Mouse (Mus musculus): Measurements from ENCODE around the gene Hectd4. TPM values are rescaled to one million over a fixed set of nuclear protein-coding genes. Genes with fewer than 3 reads are reported as not detected.
A peak's percentile ranks its signal among the peaks of the same experiment; 100 is the strongest.

Gene Hectd4
- polyA plus RNA-seq, 1 experiment: 28.8 TPM

DNA sequence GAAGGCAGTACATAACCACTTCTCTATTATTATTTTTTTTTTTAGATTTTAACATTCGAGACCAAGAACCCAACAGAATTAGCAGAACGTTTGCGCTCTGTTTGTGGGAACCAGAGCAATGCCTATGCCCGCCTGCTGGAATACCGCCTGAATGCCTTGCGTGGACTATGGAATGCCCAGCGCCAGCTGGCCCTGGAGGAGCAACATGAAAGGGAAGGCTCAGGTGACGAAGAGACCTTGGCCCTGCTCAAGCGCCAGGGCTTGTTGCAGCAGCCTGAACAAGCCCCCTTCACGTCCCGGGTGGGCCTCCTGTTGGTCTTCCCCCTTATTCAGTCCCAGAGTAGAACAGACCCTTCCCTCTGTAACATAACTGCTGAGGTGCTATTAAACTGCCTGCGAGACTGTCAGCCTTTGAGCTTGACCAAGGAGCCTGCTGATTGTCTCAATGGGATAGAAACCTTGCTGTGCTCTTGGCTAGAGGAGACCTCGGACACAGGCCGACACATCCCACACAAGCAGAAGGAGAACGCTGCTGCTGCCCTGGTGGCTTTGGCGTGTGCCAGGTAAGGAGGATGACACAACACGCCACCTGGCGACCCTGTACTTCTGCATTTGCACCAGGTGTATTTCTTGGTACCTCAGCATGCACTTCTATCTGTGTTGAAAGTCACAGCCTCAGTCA is 33.9 kb downstream of the Hectd4 start:
- H3K27me3 ChIP-seq (ENCODE audit: control insufficient read depth, insufficient read depth, low read length): no peaks in the 10 kb centered on the region
- H3K36me3 ChIP-seq (ENCODE audit: control insufficient read depth, insufficient read depth, low read length): peaks cover 19% of the 10 kb centered on the region
- TF ChIP-seq POLR2A (IDR thresholded peaks at IDR 0.05; ENCODE audit: low read depth, low read length) (no peak), CTCF (IDR thresholded peaks at IDR 0.05; ENCODE audit: extremely low read depth, insufficient read length, insufficient replicate concordance, low read depth, low read length) (no peak)
- no peaks in the 10 kb centered on the region; the same call in 1 of the 2 replicates for H3K4me1 ChIP-seq (ENCODE audit: control insufficient read depth, insufficient read depth, insufficient read length, low read length)
- H3K27ac ChIP-seq (ENCODE audit: insufficient read depth, low read depth, low read length): no peak overlapping the region
- 85% methylated on average over 18 of the region's 18 CpGs for WGBS
- no peak overlapping the region for H3K4me3 ChIP-seq (ENCODE audit: low read depth, low read length)

DNA sequence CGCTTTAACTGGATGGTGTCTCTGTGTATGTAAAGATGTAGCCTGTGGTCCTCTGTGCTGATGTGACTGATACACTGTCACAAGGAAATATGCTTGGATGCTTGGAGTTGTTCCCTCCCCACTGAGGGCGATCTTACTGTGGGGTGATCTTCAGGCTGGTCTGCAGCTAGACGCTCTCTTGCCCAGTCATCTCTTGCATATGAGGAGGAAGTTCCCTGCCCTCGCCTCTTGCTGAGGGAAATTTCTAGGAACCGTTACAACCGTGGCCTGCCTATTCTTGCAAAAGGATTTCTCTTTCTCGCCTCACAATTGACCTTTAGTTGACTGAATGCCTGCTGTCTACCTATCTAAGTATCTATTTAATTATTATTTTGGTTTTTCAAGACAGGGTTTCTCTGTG is 35.0 kb downstream of the Hectd4 start:
- no peaks in the 10 kb centered on the region for H3K27me3 ChIP-seq (ENCODE audit: control insufficient read depth, insufficient read depth, low read length)
- no peak for TF ChIP-seq CTCF (IDR thresholded peaks at IDR 0.05; ENCODE audit: extremely low read depth, insufficient read length, insufficient replicate concordance, low read depth, low read length)
- no peak for TF ChIP-seq POLR2A (IDR thresholded peaks at IDR 0.05; ENCODE audit: low read depth, low read length)
- no peak overlapping the region for H3K4me3 ChIP-seq (ENCODE audit: low read depth, low read length)
- H3K27ac ChIP-seq (ENCODE audit: insufficient read depth, low read depth, low read length): no peak overlapping the region
- WGBS: 90% methylated on average over 7 of the region's 7 CpGs
- no peaks in the 10 kb centered on the region; the same call in 1 of the 2 replicates for H3K4me1 ChIP-seq (ENCODE audit: control insufficient read depth, insufficient read depth, insufficient read length, low read length)
- peaks cover 26% of the 10 kb centered on the region for H3K36me3 ChIP-seq (ENCODE audit: control insufficient read depth, insufficient read depth, low read length)

DNA sequence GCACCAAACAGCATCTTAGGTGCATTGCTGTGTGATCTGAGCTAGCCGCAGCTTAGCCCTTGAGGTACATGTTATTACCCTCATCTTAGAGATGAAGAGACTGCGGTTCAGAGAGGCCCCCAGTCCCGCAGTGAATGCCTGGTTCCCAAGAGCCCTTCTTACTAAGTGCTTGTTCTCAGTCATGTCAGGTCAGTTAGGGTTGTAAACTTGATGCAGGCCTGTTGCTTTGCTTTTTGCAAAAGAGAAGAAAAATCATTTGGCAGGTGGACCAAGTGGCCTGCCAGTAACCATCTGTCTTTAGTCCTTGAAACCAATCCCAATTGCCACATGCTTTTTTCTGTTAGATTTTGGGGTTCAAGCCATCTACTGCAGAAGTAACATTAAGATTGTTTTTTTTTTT is 41.8 kb downstream of the Hectd4 start:
- H3K27me3 ChIP-seq (ENCODE audit: control insufficient read depth, insufficient read depth, low read length): no peaks in the 10 kb centered on the region
- H3K36me3 ChIP-seq (ENCODE audit: control insufficient read depth, insufficient read depth, low read length): peaks cover 43% of the 10 kb centered on the region
- TF ChIP-seq POLR2A (IDR thresholded peaks at IDR 0.05; ENCODE audit: low read depth, low read length) (no peak), CTCF (IDR thresholded peaks at IDR 0.05; ENCODE audit: extremely low read depth, insufficient read length, insufficient replicate concordance, low read depth, low read length) (no peak)
- H3K4me1 ChIP-seq (ENCODE audit: control insufficient read depth, insufficient read depth, insufficient read length, low read length): no peaks in the 10 kb centered on the region
- no peak overlapping the region for H3K4me3 ChIP-seq (ENCODE audit: low read depth, low read length)
- WGBS: 88% methylated on average over 3 of the region's 3 CpGs
- no peak overlapping the region for H3K27ac ChIP-seq (ENCODE audit: insufficient read depth, low read depth, low read length)

DNA sequence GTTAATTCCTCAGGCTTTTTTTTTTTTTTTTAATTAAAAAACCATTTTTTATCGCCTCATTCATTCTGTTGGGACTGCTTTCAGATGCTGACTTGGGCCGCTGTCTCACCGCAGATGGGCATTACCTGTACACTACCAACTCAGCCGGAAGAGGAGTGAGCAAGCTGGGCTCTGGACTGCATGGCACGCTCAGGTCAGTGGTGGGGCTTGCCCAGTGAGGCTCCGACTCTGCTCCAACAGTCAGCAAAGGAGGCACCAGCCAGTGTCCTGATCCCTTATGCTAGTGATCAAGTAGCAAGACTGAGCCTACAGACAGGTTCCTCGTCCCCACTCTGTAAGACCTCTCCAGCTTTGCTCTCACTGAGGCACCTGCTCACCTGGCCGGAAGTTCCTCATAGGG is 42.4 kb downstream of the Hectd4 start:
- Histone ChIP-seq H3K4me3 (ENCODE audit: low read depth, low read length) (no peak overlapping the region), H3K4me1 (ENCODE audit: control insufficient read depth, insufficient read depth, insufficient read length, low read length) (no peaks in the 10 kb centered on the region), H3K27me3 (ENCODE audit: control insufficient read depth, insufficient read depth, low read length) (no peaks in the 10 kb centered on the region), H3K36me3 (ENCODE audit: control insufficient read depth, insufficient read depth, low read length) (peaks cover 46% of the 10 kb centered on the region), H3K27ac (ENCODE audit: insufficient read depth, low read depth, low read length) (no peak overlapping the region)
- WGBS: 95% methylated on average over 8 of the region's 8 CpGs
- no peak for TF ChIP-seq CTCF (IDR thresholded peaks at IDR 0.05; ENCODE audit: extremely low read depth, insufficient read length, insufficient replicate concordance, low read depth, low read length)
- no peak for TF ChIP-seq POLR2A (IDR thresholded peaks at IDR 0.05; ENCODE audit: low read depth, low read length)

DNA sequence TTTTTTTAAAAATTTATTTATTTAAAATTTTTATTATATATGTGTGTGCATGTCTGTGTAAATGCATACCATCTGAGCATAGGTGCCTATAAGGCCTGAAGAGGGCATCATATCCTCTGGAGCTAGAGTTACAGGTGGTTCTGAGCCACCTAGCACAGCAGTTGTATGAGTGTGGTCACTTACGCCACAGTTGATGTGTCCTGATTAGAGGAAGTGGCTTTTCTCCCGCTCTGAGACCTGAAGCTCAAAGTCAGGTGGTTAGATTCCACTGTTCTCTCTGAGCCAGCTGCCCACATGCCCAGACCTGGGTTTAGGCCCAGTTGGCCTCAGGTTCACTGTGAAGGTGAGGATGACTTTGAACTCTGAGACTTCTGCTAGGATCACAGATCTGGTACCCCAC is 44.6 kb downstream of the Hectd4 start:
- Histone ChIP-seq H3K27me3 (ENCODE audit: control insufficient read depth, insufficient read depth, low read length) (no peaks in the 10 kb centered on the region), H3K36me3 (ENCODE audit: control insufficient read depth, insufficient read depth, low read length) (peaks cover 48% of the 10 kb centered on the region), H3K4me1 (ENCODE audit: control insufficient read depth, insufficient read depth, insufficient read length, low read length) (no peaks in the 10 kb centered on the region), H3K4me3 (ENCODE audit: low read depth, low read length) (no peak overlapping the region), H3K27ac (ENCODE audit: insufficient read depth, low read depth, low read length) (no peak overlapping the region)
- WGBS: 77% methylated on average over 2 of the region's 2 CpGs
- no peak for TF ChIP-seq POLR2A (IDR thresholded peaks at IDR 0.05; ENCODE audit: low read depth, low read length)
- no peak for TF ChIP-seq CTCF (IDR thresholded peaks at IDR 0.05; ENCODE audit: extremely low read depth, insufficient read length, insufficient replicate concordance, low read depth, low read length)

DNA sequence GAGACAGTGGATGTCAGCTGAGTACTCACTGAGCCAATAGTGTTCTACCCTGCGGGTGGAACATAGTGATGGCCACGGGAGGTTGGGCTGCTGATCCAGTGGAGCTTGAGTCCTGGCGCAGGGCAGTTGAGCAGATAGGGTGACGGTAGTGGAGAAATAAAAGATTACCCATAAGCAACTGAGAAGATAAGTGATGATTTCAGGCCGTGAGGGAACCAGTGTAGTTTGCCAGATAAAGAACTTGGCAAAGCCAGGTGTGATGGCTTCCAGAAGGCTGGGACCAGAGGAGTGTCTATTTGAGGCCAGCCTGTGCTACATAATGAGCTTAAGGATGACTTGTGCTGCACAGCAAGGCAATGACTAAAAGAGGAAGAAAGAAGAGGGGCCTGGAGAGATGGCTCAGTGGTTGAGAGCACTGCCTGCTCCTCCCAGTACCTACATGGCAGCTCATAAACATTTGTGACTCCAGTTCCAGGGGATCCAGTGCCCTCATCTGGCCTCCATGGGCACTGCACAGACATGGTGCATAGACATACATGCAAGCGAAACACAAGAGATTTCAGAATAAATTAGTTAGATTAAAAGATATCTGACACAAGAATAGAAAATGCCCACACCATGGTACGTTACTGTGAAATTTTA is 46.8 kb downstream of the Hectd4 start:
- WGBS: 78% methylated on average over 7 of the region's 7 CpGs
- Histone ChIP-seq H3K4me1 (ENCODE audit: control insufficient read depth, insufficient read depth, insufficient read length, low read length) (peaks cover 2% of the 10 kb centered on the region), H3K4me3 (ENCODE audit: low read depth, low read length) (no peak overlapping the region), H3K36me3 (ENCODE audit: control insufficient read depth, insufficient read depth, low read length) (peaks cover 41% of the 10 kb centered on the region), H3K27ac (ENCODE audit: insufficient read depth, low read depth, low read length) (no peak overlapping the region), H3K27me3 (ENCODE audit: control insufficient read depth, insufficient read depth, low read length) (no peaks in the 10 kb centered on the region)
- TF ChIP-seq POLR2A (IDR thresholded peaks at IDR 0.05; ENCODE audit: low read depth, low read length): no peak
- peak; percentile 62; the same call in 1 of the 2 replicates for TF ChIP-seq CTCF (IDR thresholded peaks at IDR 0.05; ENCODE audit: extremely low read depth, insufficient read length, insufficient replicate concordance, low read depth, low read length)

DNA sequence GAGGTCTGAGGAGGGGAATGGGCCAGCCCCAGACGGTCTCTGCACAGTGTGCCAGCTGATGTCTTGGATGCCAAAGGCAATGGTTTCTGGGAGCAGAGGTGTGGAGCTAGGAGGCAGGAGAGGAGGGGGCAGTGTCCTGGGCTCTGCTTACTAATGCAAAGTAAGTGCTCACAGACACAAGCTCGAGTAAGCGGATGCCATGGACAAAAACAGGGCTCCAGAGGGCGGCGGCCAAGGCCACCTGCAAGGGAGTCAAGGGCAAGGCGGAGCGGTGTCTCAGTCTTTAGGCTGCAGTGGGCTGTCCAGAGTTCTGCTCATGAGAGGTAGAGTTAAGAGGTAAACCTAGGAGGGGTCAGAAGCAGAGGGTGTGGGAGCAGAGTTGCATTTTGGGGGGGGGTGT is 51.0 kb downstream of the Hectd4 start:
- WGBS: 88% methylated on average over 7 of the region's 7 CpGs
- Histone ChIP-seq H3K27me3 (ENCODE audit: control insufficient read depth, insufficient read depth, low read length) (no peaks in the 10 kb centered on the region), H3K4me3 (ENCODE audit: low read depth, low read length) (no peak overlapping the region), H3K4me1 (ENCODE audit: control insufficient read depth, insufficient read depth, insufficient read length, low read length) (peaks cover 2% of the 10 kb centered on the region), H3K36me3 (ENCODE audit: control insufficient read depth, insufficient read depth, low read length) (peaks cover 43% of the 10 kb centered on the region), H3K27ac (ENCODE audit: insufficient read depth, low read depth, low read length) (no peak overlapping the region)
- TF ChIP-seq CTCF (IDR thresholded peaks at IDR 0.05; ENCODE audit: extremely low read depth, insufficient read length, insufficient replicate concordance, low read depth, low read length) (no peak), POLR2A (IDR thresholded peaks at IDR 0.05; ENCODE audit: low read depth, low read length) (no peak)

Measured in small intestine, adult 2 months (tissue).